ENCODE assay signal across 19 mouse cellular contexts in the genomic region with DNA sequence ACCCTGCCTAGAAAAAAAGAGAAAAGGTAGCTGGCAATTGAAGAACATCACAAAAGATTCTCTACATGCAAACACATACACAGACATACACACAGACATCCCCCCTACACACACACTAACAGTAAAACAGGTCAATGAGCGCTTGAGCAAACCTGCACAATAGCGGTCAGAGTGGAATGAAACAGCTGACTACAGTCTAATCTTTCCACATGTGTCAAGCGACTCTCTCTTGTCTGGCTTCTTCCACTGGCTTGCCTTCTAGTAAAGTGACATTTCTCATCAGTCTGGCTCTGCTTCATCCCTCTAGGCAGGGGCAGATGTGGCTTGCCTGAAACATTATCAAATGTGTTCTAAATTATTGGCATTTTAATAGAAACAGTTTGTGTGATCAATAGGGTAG. TPM values are rescaled to one million over a fixed set of nuclear protein-coding genes. Genes with fewer than 3 reads are reported as not detected.
"Had no signal": no experiment of that assay in that cellular context is flagged by ENCODE, and none has a peak within 500 bp of the region (broad histone marks: within the 10 kb centered on the region; RNA-seq: fewer than 3 reads in every experiment).

No protein-coding gene starts in this region.

- DNase-seq: heart, postnatal 10 days; heart, postnatal 14 days; heart, postnatal 36 days; heart, postnatal 4 days; kidney, adult 11 months; kidney, adult 18-20 months; kidney, adult 2 months; kidney, adult 8-10 months; kidney, adult 9 months; kidney, postnatal 10 days; kidney, postnatal 14 days; kidney, postnatal 25 days; kidney, postnatal 4 days; layer of hippocampus, adult 9-11 months; layer of hippocampus, postnatal 36 days had no signal

RNA-seq across cellular contexts. Expression of a gene that starts 20.1 kb away (rescaled TPM):
- total RNA-seq: heart, adult 8-10 months; heart, postnatal 10 days; heart, postnatal 14 days; heart, postnatal 25 days; heart, postnatal 36 days; hematopoietic stem cell, adult 5-6 weeks; left cerebral cortex, adult 18-20 months had no signal
